Mouse (Mus musculus): ENCODE measurements around the gene Fgf2.

- TF ChIP-seq EP300 (IDR thresholded peaks at IDR 0.05; ENCODE audit: insufficient read depth, low read depth, low read length): no peak
- TF ChIP-seq CTCF (IDR thresholded peaks at IDR 0.05): no peak
- TF ChIP-seq POLR2A (IDR thresholded peaks at IDR 0.05; ENCODE audit: insufficient read depth, low read depth, low read length): no peak
Observed at GRCm38 (mm10) chr3:37379930-37380881, 32.1 kb downstream of the Fgf2 start.
